Mouse (Mus musculus) cerebellum, adult 18-20 months (tissue): ENCODE data around the gene Jag1.

Experiments used
- DNase-seq, 2 experiments: peaks; one replicate each; pipeline ENCODE4 v3.0.0; 2021

Jag1 gene

DNA sequence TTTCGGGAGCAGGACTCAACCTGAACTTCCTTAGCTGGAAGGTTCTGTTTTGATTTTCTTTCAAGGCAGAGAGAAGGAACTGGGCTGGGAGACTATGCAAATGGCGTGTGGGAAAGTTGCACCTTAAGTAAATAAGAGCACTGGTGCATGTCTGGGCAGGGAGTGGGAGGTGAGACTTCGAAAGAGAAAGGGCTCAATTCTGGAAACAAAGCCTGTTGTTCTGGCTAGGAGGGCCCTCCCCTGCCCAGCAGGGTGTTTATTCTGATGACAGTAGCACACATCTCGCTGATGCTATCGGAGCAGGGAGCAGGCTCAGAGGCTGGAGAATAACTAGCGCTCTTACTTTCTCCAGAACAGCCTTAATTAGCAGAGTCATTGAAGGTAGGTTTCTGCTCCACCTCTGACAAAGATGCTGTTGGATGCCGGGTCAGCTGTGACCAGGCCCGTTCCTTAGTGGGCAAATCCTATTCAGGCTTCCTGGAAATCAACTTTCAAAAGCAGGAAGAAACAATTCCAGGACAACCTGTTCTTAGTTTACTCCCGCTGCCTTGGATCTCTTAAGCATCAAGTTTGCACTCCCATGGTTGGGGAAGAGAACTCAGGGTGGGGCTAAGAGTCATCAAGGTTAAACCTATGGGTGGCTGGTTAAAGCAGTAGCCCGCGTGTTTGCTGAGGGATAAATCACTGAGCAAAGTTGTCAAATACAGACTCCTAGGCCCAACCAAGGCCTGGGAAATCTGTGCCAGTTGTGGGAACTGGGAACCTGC lies 18.0 kb downstream of the Jag1 start:
- no peak for DNase-seq

DNA sequence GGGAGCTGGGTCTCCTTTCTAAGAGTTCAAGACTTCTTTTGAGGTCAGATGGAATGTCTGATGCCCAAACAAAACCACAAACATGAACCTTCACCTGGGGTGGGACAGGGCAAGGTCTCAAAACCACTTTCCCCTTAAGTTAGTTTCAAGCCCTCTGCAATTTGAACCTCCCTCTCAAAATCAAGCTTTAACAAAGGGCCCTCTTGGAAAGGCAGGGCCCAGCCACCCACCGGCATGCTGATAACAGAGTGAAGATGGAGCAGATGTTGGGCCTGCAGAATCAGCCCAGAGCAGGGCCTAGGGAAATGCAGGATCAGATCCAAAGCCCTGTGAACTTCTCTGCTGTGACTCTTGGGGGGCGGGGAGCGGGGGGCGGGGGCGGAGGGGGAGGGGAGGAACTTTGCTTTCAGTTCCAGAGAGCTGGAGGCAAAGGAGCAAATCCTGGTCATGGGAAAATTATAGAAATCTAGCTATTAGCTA lies 19.4 kb downstream of the Jag1 start:
- DNase-seq, result no peak

DNA sequence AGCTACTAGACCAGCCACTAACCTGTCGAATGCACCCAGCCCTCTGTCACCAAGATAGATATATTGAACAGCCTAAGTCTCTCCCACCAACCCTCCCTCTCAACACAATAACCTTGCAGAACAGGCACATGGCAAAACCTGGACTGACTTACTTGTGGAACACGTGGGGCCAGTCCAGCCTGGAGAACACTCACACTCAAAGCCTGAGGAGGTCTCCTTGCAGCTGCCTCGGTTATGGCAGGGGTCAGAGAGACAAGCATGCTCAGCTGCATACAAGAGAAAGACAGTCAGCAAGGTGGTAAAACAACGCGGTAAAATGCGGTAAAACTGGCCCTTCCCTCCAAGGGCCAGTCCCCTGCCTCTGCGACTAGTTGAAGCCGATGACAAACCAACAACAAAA lies 22.1 kb downstream of the Jag1 start:
- no peak for DNase-seq

DNA sequence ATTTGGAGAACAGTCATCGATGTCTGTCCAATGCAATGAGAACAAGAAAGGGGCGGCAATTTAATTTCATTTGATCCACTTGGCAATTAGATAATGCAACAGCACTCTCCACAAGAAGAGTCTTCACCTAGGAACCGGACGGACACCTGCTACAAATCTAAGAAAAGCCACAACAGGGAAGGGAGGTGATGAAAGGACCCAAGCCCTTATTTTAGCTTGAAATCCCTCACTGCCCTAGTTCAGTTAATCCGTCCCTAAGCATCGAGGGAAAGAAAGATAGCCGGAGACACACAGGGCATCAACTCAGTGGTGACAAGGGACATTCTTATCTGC lies 23.2 kb downstream of the Jag1 start:
- no peak for DNase-seq

DNA sequence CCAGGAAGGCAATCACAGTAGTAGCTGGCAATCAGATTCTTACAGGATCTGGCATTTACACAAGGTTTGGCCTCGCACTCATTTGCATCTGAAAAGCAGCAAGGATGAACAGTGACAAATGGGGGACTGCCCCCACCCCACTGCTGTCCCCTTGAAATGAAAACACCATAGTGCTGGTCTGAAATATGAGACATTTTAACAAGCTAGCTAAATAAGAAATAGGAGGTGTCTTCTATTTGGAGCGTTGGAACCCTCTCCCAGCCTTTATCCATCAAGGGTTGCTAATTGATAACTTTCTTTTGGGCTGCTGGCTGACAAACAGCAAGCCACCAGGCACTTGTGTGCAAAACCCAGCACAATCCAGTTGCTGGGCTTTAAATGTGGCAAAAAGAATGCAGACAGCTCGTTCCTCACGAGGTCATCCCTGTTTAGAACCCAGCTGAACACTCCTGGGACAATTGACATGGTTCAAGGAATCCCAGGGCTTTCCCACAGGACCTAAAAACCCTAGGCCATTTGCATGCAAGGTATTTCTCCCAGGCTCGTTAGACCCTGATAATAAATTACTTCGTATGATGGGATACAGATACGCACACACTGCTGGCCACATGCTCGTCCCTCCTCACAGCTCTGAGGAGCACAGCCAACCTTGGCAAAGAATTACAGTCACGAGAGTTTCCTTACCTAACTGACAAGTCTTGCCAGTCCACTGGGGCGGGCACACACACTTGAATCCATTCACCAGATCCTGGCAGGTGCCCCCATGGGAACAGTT lies 23.7 kb downstream of the Jag1 start:
- DNase-seq, result no peak

DNA sequence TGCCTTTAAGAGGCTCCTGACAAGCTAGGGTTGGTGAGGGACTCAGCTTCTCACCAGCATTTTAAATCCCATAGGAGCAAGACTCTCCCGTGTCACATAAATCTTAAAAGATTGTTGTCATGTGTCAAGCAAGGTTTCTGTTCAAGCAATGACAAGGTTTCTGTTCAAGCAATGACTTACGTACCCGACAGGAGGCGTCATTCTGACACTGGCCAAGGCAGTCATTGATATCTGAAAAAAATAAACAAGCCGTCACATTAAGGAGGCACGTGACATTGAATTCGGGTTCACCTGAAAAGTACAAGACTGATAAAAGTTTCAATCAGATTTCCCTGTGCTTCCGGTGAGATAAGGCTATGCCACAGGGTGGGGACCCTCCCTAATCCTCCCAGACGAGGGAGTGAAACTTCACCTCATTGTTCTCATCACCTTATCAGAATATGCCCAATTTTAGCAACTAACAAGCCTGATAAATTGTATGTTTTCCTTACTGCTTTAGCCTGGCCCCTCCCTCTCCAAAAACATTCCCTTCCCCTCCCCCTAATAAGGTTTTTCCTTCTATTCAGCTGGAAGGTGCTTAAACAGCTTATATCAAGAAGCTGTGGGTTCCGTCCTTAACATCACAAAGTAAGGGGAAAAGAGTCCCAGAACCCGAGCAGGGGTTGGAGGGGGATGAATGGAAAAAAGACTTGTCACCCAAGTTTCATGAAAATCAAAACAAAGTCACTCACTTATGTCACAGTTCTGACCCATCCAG lies 24.5 kb downstream of the Jag1 start:
- DNase-seq, result no peak

DNA sequence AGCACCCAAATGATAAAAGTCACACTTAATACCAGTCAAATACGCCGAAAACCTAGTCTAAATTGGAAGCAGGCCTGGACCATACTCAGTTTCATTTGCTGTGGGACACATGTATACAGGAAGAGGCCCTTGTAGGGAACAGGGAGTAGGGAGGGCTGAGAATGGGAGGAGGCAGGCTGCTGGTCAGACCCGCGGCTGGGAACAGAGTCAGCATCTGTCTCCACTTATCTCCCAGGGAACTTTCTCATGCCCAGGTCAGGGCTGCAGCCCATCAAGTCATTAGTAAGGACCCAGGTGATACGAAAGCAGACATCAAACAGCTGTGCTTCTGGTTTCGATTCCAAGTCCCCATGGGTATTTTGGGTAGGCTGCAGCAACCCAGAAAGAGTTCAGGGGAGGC lies 28.7 kb downstream of the Jag1 start:
- no peak for DNase-seq

DNA sequence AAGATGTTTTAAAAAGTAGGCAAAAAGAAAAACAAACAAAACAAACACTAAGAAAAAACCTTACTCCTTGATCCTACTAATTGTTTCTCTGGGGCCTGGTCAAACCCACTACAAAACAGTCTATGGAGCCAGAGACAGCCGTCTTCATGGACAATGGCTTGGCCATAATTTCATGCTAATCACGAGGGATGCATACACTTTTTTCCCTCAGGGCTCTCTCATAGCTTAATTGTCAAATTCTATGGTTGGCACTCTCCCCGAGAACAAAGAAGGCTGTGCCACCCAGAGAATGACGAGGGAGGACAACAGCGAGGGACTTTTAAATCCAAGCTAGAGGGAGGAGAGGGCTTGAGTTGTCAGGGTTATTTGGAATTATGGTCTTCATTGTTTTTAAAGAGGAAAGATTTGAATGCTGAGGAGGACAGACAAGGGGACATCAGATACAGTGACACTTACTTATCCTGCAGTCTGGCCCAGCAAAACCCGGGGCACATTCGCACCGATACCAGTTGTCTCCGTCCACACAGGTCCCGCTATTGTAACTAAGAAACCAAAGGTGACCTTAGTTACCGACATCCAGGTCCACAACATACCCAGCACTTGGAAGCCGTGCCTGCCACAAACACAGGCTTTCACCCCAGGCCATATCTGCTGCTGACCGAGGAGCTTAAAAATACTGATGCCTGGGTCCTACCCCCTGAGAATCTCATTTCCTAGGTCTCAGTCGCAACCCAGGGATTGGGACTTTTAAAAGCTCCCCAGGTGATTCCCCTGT lies 29.6 kb downstream of the Jag1 start:
- no peak for DNase-seq

DNA sequence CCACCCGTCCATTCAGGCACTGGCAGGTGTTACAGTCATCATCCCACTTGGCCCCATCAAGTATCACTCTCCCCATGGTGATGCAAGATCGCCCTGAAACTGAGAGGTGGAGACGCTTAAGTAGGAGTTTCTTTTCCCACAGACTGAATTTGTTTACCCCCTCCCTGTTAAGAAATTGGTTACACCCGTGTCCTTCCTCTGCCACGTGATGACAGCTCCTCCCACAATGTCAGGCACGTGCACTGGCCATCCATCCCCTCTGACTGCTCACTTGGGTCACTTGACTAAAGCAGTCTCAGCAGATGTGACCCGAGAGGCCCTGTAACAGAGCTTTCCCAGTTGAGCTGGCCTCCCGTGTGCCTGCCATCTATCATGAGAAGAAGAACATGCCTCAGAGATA lies 31.2 kb downstream of the Jag1 start:
- no peak for DNase-seq

DNA sequence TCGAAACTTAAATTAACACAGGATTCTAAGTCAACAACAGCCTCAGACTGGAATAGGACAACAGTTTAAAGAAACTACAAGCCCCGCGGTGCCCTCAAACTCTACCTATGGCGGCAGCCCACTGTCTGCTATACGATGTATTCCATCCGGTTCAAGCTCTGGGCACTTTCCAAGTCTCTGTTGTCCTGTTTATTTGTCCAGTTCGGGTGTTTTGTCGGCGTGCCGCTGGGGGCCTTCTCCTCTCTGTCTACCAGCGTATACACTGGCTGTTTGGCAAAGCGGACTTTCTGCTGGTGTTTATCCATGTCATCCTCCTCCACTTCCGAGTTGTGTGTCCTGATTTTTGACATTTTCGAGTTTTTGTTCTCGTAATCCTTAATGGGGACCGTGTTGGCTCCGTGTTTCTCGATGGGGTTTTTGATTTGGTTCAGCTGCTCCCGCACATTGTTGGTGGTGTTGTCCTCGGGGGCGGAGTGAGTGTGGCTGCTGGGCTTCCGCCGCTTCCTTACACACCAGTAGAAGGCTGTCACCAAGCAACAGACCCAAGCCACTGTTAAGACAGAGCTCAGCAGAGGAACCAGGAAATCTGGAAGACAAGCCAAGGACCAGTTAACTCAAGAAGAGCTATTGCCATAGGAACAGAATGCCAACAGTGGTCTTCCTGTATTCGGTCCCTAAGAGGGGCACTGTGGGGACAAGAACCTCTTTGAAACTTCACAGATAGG lies 33.4 kb downstream of the Jag1 start:
- no peak for DNase-seq

DNA sequence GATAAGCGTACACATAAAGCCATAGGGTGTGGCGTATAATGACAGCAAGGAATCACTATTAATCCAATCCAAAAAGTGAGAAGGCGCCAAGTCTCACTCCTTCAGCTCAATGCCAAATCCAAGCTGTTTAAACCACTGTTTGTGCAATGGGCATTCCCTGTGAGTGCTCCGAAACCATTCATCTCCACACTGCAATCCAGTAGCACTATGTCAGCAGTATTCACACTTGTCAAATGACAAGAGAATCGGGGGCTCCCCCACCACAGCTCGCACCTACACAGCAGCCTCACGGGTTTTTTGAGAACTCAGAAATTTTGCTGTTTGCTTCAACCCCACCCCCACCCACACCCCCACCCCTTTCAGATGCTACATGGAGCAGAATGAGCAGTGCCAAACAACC lies 35.4 kb downstream of the Jag1 start:
- DNase-seq, result no peak

DNA sequence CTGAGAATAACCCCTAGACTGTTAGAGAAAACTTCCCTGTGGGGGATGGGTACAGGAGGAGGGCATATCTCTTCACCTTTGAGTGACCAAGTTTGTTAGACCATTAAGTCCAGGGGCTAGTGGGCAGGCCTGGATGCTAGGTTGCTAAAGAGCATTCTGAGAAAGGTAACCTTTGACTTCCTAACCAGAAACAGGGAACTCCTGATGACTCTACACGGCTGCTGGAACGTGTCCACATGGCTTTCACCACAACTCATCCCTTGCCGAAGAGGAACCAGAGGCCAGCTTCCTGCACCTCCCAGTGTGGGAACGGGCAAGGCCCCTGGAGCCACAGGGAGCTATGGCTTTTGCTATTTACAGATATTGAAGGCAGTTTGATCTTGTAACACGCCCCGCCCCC lies 36.0 kb downstream of the Jag1 start:
- DNase-seq, result no peak

DNA sequence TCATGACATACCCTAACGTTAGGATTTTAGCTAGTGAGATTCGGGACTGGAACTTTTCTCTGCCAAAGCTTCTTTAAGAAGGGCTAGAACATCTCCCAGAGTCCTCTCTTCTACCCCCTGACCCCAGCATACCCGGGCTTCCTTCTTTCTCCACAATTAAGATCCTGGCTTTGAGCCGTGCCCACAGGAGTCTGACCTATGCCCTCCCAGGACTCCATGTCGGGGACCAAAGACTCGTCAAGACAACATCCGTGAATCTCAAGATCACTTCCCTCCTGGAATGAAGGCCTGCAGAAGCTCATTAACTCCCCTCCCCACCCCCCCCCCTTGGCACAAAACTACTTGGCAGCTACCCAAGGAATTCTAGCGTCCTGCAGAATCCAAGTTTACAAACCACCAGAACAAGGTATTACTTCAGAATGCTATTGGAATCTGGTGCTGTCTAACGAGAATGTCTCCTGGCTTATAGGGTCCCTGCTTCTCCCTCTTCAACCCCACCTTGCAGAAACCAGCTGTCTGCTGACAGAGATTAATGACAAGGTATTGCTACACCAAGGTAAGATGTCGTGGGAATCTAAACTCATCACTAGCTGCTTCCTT lies 36.6 kb downstream of the Jag1 start:
- no peak for DNase-seq

DNA sequence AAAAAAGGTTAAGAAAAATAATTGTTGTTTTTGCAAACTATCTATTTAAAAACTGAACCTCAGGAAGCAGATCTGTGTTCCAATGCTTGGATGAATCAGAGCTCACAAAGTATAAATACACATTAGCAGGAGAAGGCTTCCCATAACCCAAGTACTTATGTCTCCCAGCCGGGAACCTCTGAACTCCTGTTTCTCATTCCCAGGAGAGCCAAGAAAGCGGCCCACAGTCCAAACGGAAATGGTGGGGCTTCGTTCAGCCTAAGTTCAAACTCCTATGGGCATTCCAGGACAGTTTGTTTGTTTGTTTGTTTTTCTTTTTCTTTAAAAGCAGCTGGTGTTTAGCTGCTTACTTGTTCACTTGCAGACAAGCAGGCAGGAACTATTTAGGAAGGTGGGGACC lies 37.7 kb downstream of the Jag1 start:
- no peak for DNase-seq

DNA sequence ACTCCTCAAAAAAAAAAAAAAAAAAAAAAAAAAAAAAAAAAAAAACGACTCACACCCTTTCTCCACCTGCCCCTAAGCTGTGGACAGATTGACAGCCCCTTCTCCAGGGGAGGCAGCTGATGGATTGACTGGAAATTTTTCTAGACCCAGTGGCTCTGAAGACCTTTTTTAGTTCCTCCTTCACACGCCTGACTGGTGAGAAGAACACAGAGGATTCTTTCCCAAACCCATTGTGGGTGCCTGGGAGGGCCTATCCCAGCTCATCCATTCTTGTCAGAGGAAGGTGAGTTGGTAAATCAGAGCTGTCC lies 42.2 kb downstream of the Jag1 start:
- DNase-seq, result no peak

DNA sequence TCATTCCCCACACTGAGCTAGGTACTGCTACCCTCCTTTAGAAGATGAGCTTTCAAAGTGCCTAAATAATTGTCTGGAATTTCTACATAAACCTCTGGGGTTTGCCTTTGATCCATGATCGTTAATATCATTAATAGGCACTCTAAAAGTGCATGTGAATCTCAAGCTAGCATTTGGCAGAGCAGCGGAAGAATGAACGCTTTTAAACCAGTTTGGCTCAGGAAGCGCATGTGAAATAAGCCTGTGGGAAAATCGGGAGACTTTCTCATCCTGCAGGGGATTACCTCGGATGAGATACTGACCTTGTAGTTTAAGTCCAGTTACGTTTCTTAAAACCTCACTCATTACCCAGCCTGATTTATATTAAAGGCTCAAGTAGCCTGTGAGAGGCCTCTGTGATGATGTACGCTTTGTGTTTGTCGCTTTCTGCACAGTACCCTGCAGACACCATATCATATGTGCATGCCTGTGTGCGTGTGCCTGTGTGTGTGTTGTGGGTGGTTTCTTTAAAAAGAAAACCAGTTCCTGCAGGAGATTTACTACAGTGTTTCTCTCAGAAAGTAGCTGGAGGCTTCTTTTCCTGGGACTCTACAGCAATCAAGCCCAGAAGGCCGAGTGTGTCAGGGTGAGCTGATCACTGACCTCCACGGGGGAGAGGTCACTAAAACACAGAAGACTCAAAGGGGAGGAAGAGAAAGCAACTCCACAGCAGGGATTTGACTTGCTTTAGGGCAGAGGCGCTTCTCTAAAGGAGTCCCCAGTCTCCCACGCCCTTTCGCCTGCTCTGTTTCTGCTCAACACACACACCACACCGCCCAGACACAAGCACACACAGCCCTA lies 42.8 kb downstream of the Jag1 start:
- no peak for DNase-seq

DNA sequence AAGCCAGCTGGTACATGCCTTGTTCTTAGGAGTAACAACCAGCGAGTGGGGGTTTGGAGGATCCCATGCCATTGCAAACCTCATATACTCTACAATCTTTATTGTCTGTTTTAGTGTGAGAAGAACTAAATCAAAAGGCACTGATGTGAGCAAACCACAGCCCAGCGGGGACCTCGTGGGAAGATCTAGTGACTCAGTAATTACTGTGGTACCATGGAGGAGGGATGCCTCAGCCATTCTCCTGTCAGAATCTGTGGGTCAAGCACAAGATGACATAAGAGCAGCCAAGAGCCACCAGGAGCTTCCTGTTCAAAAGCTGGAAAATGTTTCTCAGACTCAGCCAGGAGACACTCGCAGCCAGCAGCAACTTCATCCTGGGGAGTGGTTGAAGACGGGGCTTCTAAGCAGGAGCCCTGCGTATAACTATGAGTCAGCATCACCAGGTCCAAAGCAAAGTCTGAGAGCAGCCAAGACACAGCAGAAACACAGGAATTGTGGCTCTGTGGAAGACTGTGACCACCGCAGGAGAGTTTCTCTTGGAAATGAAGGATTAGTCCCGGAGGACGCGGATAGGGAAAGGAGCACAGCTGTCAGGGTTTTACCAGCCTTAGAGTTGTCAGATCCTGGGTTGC lies 48.8 kb downstream of the Jag1 start:
- DNase-seq, result no peak

DNA sequence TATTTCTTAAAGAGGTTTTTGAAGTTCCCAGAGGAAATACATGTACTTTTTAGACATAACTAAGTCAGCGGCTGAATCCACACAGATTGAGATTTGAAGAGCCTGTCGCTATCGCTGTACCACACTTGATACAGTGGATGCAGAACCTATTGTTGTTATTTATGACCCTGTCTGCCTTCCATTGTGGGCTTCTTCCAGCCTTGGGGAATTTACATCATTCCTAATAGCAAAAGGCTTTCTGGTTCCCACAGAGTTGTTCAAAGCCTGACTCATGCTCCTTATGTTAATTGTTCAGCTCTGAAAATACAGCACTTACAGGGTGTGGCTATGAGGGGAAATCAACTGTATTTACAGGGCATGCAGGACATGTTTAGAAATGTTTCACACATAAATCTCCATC lies 51.9 kb downstream of the Jag1 start:
- no peak for DNase-seq

DNA sequence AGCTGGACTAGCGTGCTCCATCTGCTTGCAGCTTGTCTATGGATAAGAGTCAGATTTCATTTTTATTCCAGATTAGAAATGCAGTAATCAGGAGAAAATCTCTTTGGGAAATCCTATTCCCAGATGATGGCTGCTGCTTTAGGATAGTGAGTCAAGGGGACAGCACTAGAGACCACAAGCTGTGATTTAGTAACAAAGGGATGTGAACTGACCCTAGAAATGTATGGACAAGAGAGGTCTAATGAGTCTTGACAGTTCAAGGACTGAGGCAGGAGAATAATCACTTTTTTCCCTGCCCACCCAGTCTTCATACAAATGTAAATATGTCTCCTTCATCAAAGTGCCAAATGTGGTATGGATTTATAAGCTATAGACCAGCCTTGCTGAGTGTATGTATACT lies 52.6 kb downstream of the Jag1 start:
- no peak for DNase-seq

DNA sequence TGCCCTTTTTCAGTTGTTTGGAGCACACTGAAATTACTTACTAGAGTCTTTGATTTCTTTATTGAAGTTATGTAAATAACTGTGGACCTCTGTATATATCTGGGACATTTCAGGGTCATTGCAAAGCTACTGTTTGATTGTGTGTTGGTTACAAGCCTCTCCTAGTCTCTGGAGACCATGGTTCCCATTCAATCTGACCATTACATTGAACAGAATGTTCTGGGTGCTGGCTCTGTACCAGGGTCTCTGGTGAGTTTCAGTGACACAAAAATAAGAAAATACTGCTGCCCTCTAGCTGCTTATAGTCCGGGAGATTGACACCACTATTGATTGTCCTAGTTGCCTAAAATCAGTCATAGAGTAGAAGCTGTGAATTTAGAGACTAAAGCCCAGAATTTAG lies 66.5 kb downstream of the Jag1 start:
- no peak for DNase-seq

DNA sequence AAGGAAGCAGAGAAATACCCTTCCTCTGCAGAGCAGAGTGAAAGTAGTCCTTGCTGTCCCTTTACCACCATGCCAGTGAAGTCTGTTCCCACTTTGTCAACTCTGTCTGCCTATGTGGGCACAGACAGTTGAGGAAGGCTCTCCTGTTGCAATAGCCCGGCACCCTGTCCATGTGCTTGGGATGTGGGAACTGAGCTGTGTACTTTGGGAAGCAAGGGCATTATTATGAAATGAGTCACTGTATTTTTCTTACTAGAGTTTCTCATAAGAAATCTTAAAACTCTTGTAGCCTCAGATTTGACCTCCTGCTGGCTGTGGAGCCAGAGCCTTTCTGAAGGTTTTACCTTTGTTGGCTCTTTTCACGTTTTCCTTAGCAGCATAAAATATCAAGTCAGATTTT lies 67.1 kb downstream of the Jag1 start:
- no peak for DNase-seq
